Mouse (Mus musculus) C2C12 (cell line): ENCODE measurements around the gene Rasal3. TPM values are rescaled to one million over a fixed set of nuclear protein-coding genes. Genes with fewer than 3 reads are reported as not detected.

ENCODE experiments used
- H3K27me3 ChIP-seq: one replicate; pipeline ENCODE4 v1.6.1; 2011; ENCODE audit not compliant: control insufficient read depth, insufficient read depth, insufficient read length
- H3K36me3 ChIP-seq: one replicate; pipeline ENCODE4 v1.6.1; 2011; ENCODE audit not compliant: control insufficient read depth, insufficient read depth
- H3K4me3 ChIP-seq: one replicate; pipeline ENCODE4 v1.5.1; 2011; ENCODE audit warnings: mild to moderate bottlenecking, control low read depth; ENCODE audit not compliant: poor library complexity, insufficient read depth, severe bottlenecking
- H3K79me2 ChIP-seq: one replicate; pipeline ENCODE4 v1.6.1; 2011; ENCODE audit not compliant: control insufficient read depth, insufficient read depth
- H3K79me3 ChIP-seq: one replicate; pipeline ENCODE4 v1.6.1; 2011; ENCODE audit warnings: low read depth, control low read depth
- H3ac ChIP-seq: one replicate; pipeline ENCODE3; 2011; ENCODE audit warnings: low read depth; ENCODE audit not compliant: control insufficient read depth, insufficient read length
- CEBPB ChIP-seq: IDR thresholded peaks from one replicate; pipeline ENCODE4 v1.6.1; 2011; ENCODE audit warnings: low read depth, mild to moderate bottlenecking, control low read depth, moderate library complexity
- CTCF ChIP-seq: IDR thresholded peaks from one replicate; pipeline ENCODE4 v1.5.1; 2011; ENCODE audit not compliant: control insufficient read depth, insufficient read depth, insufficient read length
- FOSL1 ChIP-seq: IDR thresholded peaks from one replicate; pipeline ENCODE4 v1.8.0; 2011; ENCODE audit warnings: mild to moderate bottlenecking, low read length; ENCODE audit not compliant: poor library complexity, insufficient read depth, severe bottlenecking
- MAX ChIP-seq: IDR thresholded peaks from one replicate; pipeline ENCODE4 v1.6.1; 2011; ENCODE audit warnings: mild to moderate bottlenecking, control low read depth
- MYOD1 ChIP-seq: IDR thresholded peaks from one replicate; pipeline ENCODE4 v1.6.1; 2011; ENCODE audit warnings: low read depth; ENCODE audit not compliant: control insufficient read depth, insufficient read length
- MYOG ChIP-seq: IDR thresholded peaks from one replicate; pipeline ENCODE4 v1.6.1; 2011; ENCODE audit not compliant: control insufficient read depth, insufficient read length; ENCODE audit errors: extremely low read depth
- USF1 ChIP-seq: IDR thresholded peaks from one replicate; pipeline ENCODE4 v1.6.1; 2011; ENCODE audit warnings: low read depth, mild to moderate bottlenecking, control low read depth, moderate library complexity
- polyA plus RNA-seq: library from polyadenylated mRNA; unstranded; fragments of >200 nt; fragmentation: generic; extraction: Trizol; gene quantifications from one replicate; pipeline ENCODE4 v1.2.1, GENCODE M21; 2012; ENCODE audit warnings: missing spikeins

Gene Rasal3
- polyA plus RNA-seq, 1 experiment: not detected

- no peak for TF ChIP-seq USF1
- TF ChIP-seq CTCF: peak; percentile 53
- Histone ChIP-seq H3K79me3 (no peaks in the 10 kb centered on the region), H3K36me3 (no peaks in the 10 kb centered on the region), H3ac (no peak overlapping the region), H3K79me2 (no peaks in the 10 kb centered on the region), H3K4me3 (no peak overlapping the region), H3K27me3 (peaks cover 6% of the 10 kb centered on the region)
Observed at GRCm38 (mm10) chr17:32386659-32387432, 16.5 kb downstream of the Rasal3 start.

GRCm38 (mm10) chr17:32383661-32384060, 19.7 kb downstream of the Rasal3 start:
- no peak overlapping the region for H3ac ChIP-seq
- TF ChIP-seq FOSL1 (no peak), CTCF (no peak), MAX (no peak), MYOD1 (no peak), CEBPB (no peak), USF1 (no peak), MYOG (no peak)
- no peaks in the 10 kb centered on the region for H3K79me2 ChIP-seq
- no peaks in the 10 kb centered on the region for H3K27me3 ChIP-seq
- no peaks in the 10 kb centered on the region for H3K36me3 ChIP-seq
- no peak overlapping the region for H3K4me3 ChIP-seq
- H3K79me3 ChIP-seq: no peaks in the 10 kb centered on the region

- TF ChIP-seq CTCF: no peak
- no peak for TF ChIP-seq MYOG
- no peak for TF ChIP-seq MAX
- no peak for TF ChIP-seq FOSL1
- no peak for TF ChIP-seq USF1
- no peak for TF ChIP-seq CEBPB
- TF ChIP-seq MYOD1: no peak
- no peaks in the 10 kb centered on the region for H3K79me2 ChIP-seq
- no peaks in the 10 kb centered on the region for H3K79me3 ChIP-seq
- no peaks in the 10 kb centered on the region for H3K36me3 ChIP-seq
- H3K27me3 ChIP-seq: no peaks in the 10 kb centered on the region
- H3K4me3 ChIP-seq: no peak overlapping the region
- H3ac ChIP-seq: no peak overlapping the region
Observed at GRCm38 (mm10) chr17:32382576-32382975, 20.8 kb downstream of the Rasal3 start.

- H3K79me3 ChIP-seq: no peaks in the 10 kb centered on the region
- no peaks in the 10 kb centered on the region for H3K36me3 ChIP-seq
- H3K4me3 ChIP-seq: no peak overlapping the region
- H3K27me3 ChIP-seq: no peaks in the 10 kb centered on the region
- no peak overlapping the region for H3ac ChIP-seq
- H3K79me2 ChIP-seq: no peaks in the 10 kb centered on the region
- TF ChIP-seq FOSL1: no peak
- TF ChIP-seq MYOD1: no peak
- no peak for TF ChIP-seq CTCF
- no peak for TF ChIP-seq MYOG
- no peak for TF ChIP-seq MAX
- TF ChIP-seq CEBPB: no peak
- no peak for TF ChIP-seq USF1
Observed at GRCm38 (mm10) chr17:32378786-32379185, 24.6 kb downstream of the Rasal3 start.

- Histone ChIP-seq H3K36me3 (no peaks in the 10 kb centered on the region), H3K79me3 (no peaks in the 10 kb centered on the region), H3K4me3 (no peak overlapping the region), H3ac (no peak overlapping the region), H3K27me3 (no peaks in the 10 kb centered on the region), H3K79me2 (no peaks in the 10 kb centered on the region)
- TF ChIP-seq MYOD1 (no peak), CEBPB (no peak), USF1 (no peak), MYOG (no peak), MAX (no peak)
Observed at GRCm38 (mm10) chr17:32377137-32377536, 26.2 kb downstream of the Rasal3 start.

GRCm38 (mm10) chr17:32376475-32376874, 26.9 kb downstream of the Rasal3 start:
- Histone ChIP-seq H3K36me3 (no peaks in the 10 kb centered on the region), H3ac (no peak overlapping the region), H3K27me3 (no peaks in the 10 kb centered on the region), H3K79me3 (no peaks in the 10 kb centered on the region), H3K4me3 (no peak overlapping the region), H3K79me2 (no peaks in the 10 kb centered on the region)
- TF ChIP-seq USF1: no peak
- TF ChIP-seq CEBPB: no peak
- TF ChIP-seq FOSL1: no peak
- no peak for TF ChIP-seq MAX
- no peak for TF ChIP-seq MYOG
- no peak for TF ChIP-seq CTCF
- no peak for TF ChIP-seq MYOD1
